Mouse (Mus musculus) limb, embryonic 14.5 days (tissue): ENCODE results near the gene Ccr1. TPM values are rescaled to one million over a fixed set of nuclear protein-coding genes. Genes with fewer than 3 reads are reported as not detected.

Experiments
- ATAC-seq: fragments of 200-750 bp; cut with Nextera tagmentation; 2 replicates; pipeline ENCODE4 v1.8.0; 2017; ENCODE audit warnings: low read depth, moderate number of reproducible peaks, moderate TSS enrichment; ENCODE audit not compliant: low FRiP score
- DNase-seq: peaks from one replicate; pipeline ENCODE4 v3.0.0-alpha.2; 2015; ENCODE audit warnings: low spot score
- H3K27ac ChIP-seq: fragments of 300-500 bp; sonication (generic); replicated peaks from 2 replicates; pipeline ENCODE4 v1.5.1; 2014; ENCODE audit warnings: low read depth, mild to moderate bottlenecking, low read length, moderate library complexity, mixed read lengths
- H3K27me3 ChIP-seq: fragments of 300-500 bp; sonication (generic); 2 replicates; pipeline ENCODE4 v1.6.1; 2014; ENCODE audit warnings: low read length, mixed read lengths; ENCODE audit not compliant: control insufficient read depth, insufficient read depth
- H3K36me3 ChIP-seq: fragments of 300-500 bp; sonication (generic); 2 replicates; pipeline ENCODE4 v1.6.1; 2014; ENCODE audit warnings: mild to moderate bottlenecking, low read length, moderate library complexity, mixed read lengths; ENCODE audit not compliant: control insufficient read depth, insufficient read depth
- H3K4me1 ChIP-seq: fragments of 300-500 bp; sonication (generic); 2 replicates; pipeline ENCODE4 v1.6.1; 2014; ENCODE audit warnings: antibody characterized with exemption, low read length, mixed read lengths; ENCODE audit not compliant: control insufficient read depth, insufficient read depth
- H3K4me2 ChIP-seq: fragments of 300-500 bp; sonication (generic); replicated peaks from 2 replicates; pipeline ENCODE4 v1.6.1; 2014; ENCODE audit warnings: low read depth, mild to moderate bottlenecking, low read length, moderate library complexity; ENCODE audit not compliant: severe bottlenecking
- H3K4me3 ChIP-seq: fragments of 300-500 bp; sonication (generic); replicated peaks from 2 replicates; pipeline ENCODE4 v1.5.1; 2014; ENCODE audit warnings: low read length
- H3K9ac ChIP-seq: fragments of 300-500 bp; sonication (generic); 2 replicates; pipeline ENCODE4 v1.6.1; 2014; ENCODE audit warnings: mild to moderate bottlenecking, low read depth, low read length, moderate library complexity; ENCODE audit not compliant: severe bottlenecking
- H3K9me3 ChIP-seq: fragments of 300-500 bp; sonication (generic); 2 replicates; pipeline ENCODE4 v1.6.1; 2016; ENCODE audit warnings: low read length; ENCODE audit not compliant: control insufficient read depth
- POLR2A ChIP-seq: fragments of 200-500 bp; IDR thresholded peaks from 2 replicates; pipeline ENCODE4 v1.8.0; 2012; ENCODE audit warnings: inconsistent platforms, mild to moderate bottlenecking, moderate library complexity, borderline replicate concordance; ENCODE audit not compliant: insufficient read depth, insufficient read length; ENCODE audit errors: extremely low read depth
- WGBS: fragments of 180-500 bp; shearing (Covaris S2); extraction: QIAGEN DNeasy Blood & Tissue Kit; methylation state at CpG from one replicate; pipeline ENCODE4 v1.1.7; 2014; 5-methylcytosine and 5-hydroxymethylcytosine counted together
- polyA plus RNA-seq, 2 experiments: library from polyadenylated mRNA; depleted of rRNA in 1 of 2; stranded (reverse) in 1 of 2; unstranded in 1 of 2; fragments of >200 nt; fragmentation: Nextera tagmentation in 1 of 2; extraction: Ambion mirVana in 1 of 2; gene quantifications; 2 replicates each; pipeline versions ENCODE4 v1.2.1 to v1.2.3; 2012 to 2014

Ccr1 gene
- polyA plus RNA-seq, 2 experiments, result 3.2 to 3.4 TPM

DNA sequence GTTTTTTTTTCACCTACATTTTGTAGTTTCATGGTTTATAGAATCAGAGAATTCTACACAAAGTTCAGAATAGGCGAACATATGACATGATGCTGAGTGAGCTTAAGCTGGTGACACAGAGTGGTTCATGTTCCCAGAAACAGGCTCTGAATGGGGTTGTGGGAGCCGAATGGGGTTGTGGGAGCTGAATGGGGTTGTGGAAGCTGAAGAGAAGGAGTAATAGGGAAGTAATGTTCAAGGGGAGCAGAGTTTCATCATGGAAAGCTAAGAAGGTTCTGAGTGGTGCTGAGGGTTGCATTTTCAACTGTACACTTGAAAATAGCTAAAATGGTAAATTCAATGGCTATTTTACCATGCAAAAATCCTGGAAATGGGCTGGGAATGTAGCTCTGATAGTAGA is 19.1 kb downstream of the Ccr1 start:
- Histone ChIP-seq H3K36me3 (no peaks in the 10 kb centered on the region), H3K27me3 (no peaks in the 10 kb centered on the region), H3K4me1 (no peaks in the 10 kb centered on the region), H3K4me3 (no peak overlapping the region), H3K4me2 (no peak overlapping the region), H3K9me3 (no peaks in the 10 kb centered on the region), H3K27ac (no peak overlapping the region), H3K9ac (no peak overlapping the region)
- ATAC-seq, result no peak
- TF ChIP-seq POLR2A, result no peak
- WGBS, result 79% methylated on average over 2 of the region's 2 CpGs
- no peak for DNase-seq

DNA sequence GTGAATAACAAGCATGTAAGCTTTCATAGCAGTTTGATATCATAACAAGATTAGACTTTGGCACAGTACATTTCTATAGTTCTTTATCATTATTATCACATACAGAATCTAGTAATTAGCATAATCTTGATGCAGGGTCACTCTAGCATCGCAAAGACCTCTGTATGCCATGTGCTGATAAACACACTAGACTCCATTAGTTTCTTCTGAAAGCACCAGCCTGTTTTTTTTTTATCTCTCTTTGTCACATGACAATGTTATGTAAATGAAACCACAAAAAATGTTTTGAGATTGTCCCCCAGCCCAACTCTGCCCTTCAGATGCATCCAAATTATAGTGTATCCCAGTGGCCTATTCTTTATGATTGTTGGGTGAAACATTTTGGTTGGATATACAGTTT is 20.7 kb downstream of the Ccr1 start:
- WGBS, result 93% methylated on average over 1 of the region's 1 CpGs
- Histone ChIP-seq H3K9me3 (no peaks in the 10 kb centered on the region), H3K36me3 (no peaks in the 10 kb centered on the region), H3K9ac (no peak overlapping the region), H3K4me3 (no peak overlapping the region), H3K27ac (no peak overlapping the region), H3K4me1 (no peaks in the 10 kb centered on the region), H3K27me3 (no peaks in the 10 kb centered on the region), H3K4me2 (no peak overlapping the region)
- no peak for TF ChIP-seq POLR2A
- ATAC-seq (no peak), DNase-seq (no peak)

DNA sequence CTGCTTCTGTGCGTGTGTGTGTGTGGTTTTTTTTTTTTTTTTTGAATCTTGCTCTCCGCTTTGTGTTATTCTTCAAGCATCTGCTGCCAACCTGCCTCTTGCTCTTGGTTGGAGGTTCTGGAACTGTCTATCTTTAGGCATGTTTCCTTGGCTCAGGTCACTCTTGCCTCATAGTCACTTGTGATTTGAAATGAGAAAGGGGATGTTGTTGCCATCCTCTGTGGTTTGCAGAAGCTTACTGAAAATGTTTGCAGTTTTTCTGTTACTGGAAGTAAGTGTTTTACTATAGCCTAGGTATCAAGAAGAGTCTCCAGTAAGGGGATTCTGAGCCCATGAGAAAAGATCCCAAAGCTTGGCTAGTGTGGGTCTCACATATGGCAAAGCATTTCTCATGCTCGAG is 26.5 kb downstream of the Ccr1 start:
- no peak for DNase-seq
- TF ChIP-seq POLR2A, result no peak
- Histone ChIP-seq H3K4me1 (peaks cover 2% of the 10 kb centered on the region; the same call in 1 of the 2 replicates), H3K27me3 (no peaks in the 10 kb centered on the region), H3K4me2 (no peak overlapping the region), H3K36me3 (no peaks in the 10 kb centered on the region), H3K4me3 (no peak overlapping the region), H3K27ac (no peak overlapping the region), H3K9ac (no peak overlapping the region), H3K9me3 (no peaks in the 10 kb centered on the region)
- ATAC-seq, result no peak
- 88% methylated on average over 3 of the region's 3 CpGs for WGBS

DNA sequence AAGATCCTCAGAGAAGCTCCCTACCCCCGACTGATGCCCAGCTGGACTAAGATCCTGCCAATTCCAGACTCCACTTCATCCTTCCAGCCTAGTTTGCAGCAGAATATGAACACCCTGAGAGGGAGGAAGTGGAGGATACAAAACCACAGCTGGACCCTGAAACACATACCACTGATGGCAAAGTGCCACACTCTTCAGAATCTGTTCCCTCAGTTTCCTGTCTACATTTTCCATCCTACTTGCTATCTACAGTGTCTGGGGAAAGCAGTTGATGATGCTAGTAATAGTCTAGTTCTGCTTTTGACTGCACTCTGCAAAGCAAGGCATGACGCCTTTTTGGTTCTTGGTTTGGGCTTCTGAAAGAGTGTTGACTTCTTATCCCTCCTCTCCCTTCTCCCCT is 27.2 kb downstream of the Ccr1 start:
- no peak overlapping the region for H3K4me2 ChIP-seq
- DNase-seq (no peak), ATAC-seq (no peak)
- H3K9ac ChIP-seq, result no peak overlapping the region
- H3K4me3 ChIP-seq, result no peak overlapping the region
- 83% methylated on average over 2 of the region's 2 CpGs for WGBS
- no peaks in the 10 kb centered on the region for H3K9me3 ChIP-seq
- no peak for TF ChIP-seq POLR2A
- H3K27me3 ChIP-seq, result no peaks in the 10 kb centered on the region
- peaks cover 2% of the 10 kb centered on the region; the same call in 1 of the 2 replicates for H3K4me1 ChIP-seq
- peak overlapping the region; percentile 53; the same call in 1 of the 2 replicates for H3K27ac ChIP-seq
- no peaks in the 10 kb centered on the region for H3K36me3 ChIP-seq

DNA sequence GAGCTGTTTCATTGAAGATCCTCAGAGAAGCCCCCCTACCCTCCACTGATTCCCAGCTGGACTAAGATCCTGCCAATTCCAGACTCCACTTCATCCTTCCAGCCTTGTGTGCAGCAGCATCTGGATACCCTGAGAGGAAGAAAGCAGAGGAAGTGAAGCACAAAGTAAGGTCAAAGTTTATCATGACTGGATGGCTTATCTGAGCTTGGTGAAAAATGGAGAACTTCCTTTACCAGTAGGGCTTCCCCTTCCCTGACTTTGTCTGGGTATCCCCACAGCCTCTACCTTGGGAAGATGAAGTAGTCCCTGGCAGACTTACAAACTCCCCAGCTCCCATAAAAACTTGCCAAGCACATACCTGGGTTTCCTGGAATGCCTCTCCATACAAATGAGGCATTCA is 27.9 kb downstream of the Ccr1 start:
- Histone ChIP-seq H3K27ac (no peak overlapping the region), H3K4me2 (no peak overlapping the region), H3K4me3 (no peak overlapping the region), H3K27me3 (no peaks in the 10 kb centered on the region), H3K9me3 (no peaks in the 10 kb centered on the region), H3K9ac (no peak overlapping the region), H3K36me3 (no peaks in the 10 kb centered on the region), H3K4me1 (peaks cover 2% of the 10 kb centered on the region; the same call in 1 of the 2 replicates)
- ATAC-seq, result no peak
- DNase-seq, result no peak
- TF ChIP-seq POLR2A, result no peak

DNA sequence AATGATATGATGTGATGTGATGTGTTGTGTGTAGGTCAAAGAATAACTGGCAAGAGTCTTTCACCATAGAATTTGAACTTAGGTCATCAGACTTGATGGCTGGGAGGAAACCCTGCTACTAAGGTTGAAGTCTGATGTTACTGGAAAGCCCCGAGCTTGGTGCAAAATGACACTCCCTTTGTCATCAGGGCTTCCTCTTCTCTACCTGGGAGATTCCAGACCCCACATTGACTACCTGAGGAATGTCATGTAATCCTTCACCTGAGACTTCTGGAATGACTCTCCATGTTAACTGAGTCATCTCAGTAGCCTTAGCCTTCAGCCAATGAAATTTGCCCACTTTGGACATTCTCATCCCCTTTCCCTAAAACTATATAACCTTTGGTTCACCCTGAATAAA is 28.3 kb downstream of the Ccr1 start:
- Histone ChIP-seq H3K27ac (no peak overlapping the region), H3K9ac (no peak overlapping the region), H3K27me3 (no peaks in the 10 kb centered on the region), H3K9me3 (no peaks in the 10 kb centered on the region), H3K4me1 (peaks cover 2% of the 10 kb centered on the region; the same call in 1 of the 2 replicates), H3K4me3 (no peak overlapping the region), H3K36me3 (no peaks in the 10 kb centered on the region), H3K4me2 (no peak overlapping the region)
- TF ChIP-seq POLR2A, result no peak
- WGBS, result 75% methylated on average over 1 of the region's 1 CpGs
- DNase-seq (no peak), ATAC-seq (no peak)
